Mouse (Mus musculus): ENCODE measurements around the gene Kcnip2.

GRCm38 (mm10) chr19:45758671-45759070, 57.2 kb downstream of the Kcnip2 start:
- TF ChIP-seq CTCF (IDR thresholded peaks at IDR 0.05; ENCODE audit: low read depth) (no peak), EP300 (optimal IDR thresholded peaks at IDR 0.05) (no peak)

All from stomach, postnatal 0 days (tissue).